ENCODE assay signal across 28 mouse cellular contexts in the genomic region with DNA sequence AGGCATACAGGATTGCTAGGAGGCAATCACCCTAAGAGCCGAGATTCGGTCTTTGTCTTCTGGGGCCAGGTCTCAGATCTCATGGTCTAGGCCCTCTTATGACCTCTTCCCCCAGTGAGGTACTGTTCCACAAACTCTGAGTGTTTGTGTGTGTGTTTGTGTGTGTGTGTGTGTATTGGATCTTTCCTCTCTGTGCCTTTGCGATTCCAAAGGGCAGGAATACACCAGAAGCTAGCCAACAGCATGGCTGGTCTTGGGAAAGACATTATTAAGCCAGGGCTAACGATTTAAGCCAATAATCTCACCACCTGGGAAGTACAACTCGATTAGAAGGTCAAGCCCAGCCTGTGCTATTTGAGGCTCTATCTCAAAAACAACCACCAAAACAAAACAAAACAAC. TPM values are rescaled to one million over a fixed set of nuclear protein-coding genes. Genes with fewer than 3 reads are reported as not detected.
DNase-seq lines count a peak whose midpoint lies in the region; ATAC-seq and TF ChIP-seq lines count a peak whose summit lies in the region.
"Had no signal": no experiment of that assay in that cellular context is flagged by ENCODE, and none has a peak within 500 bp of the region (broad histone marks: within the 10 kb centered on the region; RNA-seq: fewer than 3 reads in every experiment).

No protein-coding gene starts in this region.

- H3K9me3 ChIP-seq in heart, postnatal 0 days (replicated peaks; ENCODE audit: control insufficient read depth, low read length) = no peaks in the 10 kb centered on the region
- no peaks in the 10 kb centered on the region for H3K9me3 ChIP-seq in kidney, postnatal 0 days (replicated peaks; ENCODE audit: low read length)
- H3K9me3 ChIP-seq in midbrain, embryonic 11.5 days (ENCODE audit: control insufficient read depth, low read length) = no peaks in the 10 kb centered on the region
- H3K9me3 ChIP-seq in midbrain, embryonic 15.5 days = no peaks in the 10 kb centered on the region
- H3K9me3 ChIP-seq: embryonic facial prominence, embryonic 10.5 days; embryonic facial prominence, embryonic 15.5 days; forebrain, embryonic 12.5 days; intestine, embryonic 15.5 days; midbrain, embryonic 12.5 days had no signal

- H3K36me3 ChIP-seq in heart, postnatal 0 days (replicated peaks; ENCODE audit: control insufficient read depth, insufficient read depth, low read length) = peaks cover 13% of the 10 kb centered on the region; the same call in 1 of the 2 replicates
- H3K36me3 ChIP-seq in kidney, postnatal 0 days (ENCODE audit: insufficient read depth, low read length) = no peaks in the 10 kb centered on the region
- no peaks in the 10 kb centered on the region for H3K36me3 ChIP-seq in midbrain, embryonic 11.5 days (ENCODE audit: control insufficient read depth, insufficient read depth, low read length)
- H3K36me3 ChIP-seq in midbrain, embryonic 15.5 days (replicated peaks) = no peaks in the 10 kb centered on the region
- peaks cover 16% of the 10 kb centered on the region; the same call in 1 of the 2 replicates for H3K36me3 ChIP-seq in macrophage (ENCODE audit: inconsistent target)
- H3K36me3 ChIP-seq: forebrain, embryonic 12.5 days; intestine, embryonic 15.5 days; midbrain, embryonic 12.5 days had no signal

- H3K79me2 ChIP-seq in macrophage (ENCODE audit: inconsistent target) = peaks cover 100% of the 10 kb centered on the region

- H3K27me3 ChIP-seq in heart, postnatal 0 days (ENCODE audit: control insufficient read depth, insufficient read depth, low read length) = no peaks in the 10 kb centered on the region
- no peaks in the 10 kb centered on the region for H3K27me3 ChIP-seq in kidney, postnatal 0 days (ENCODE audit: insufficient read depth, low read length)
- H3K27me3 ChIP-seq in midbrain, embryonic 11.5 days (ENCODE audit: control insufficient read depth, insufficient read depth, low read length) = no peaks in the 10 kb centered on the region
- H3K27me3 ChIP-seq in midbrain, embryonic 15.5 days (replicated peaks) = no peaks in the 10 kb centered on the region
- H3K27me3 ChIP-seq: embryonic facial prominence, embryonic 15.5 days; forebrain, embryonic 12.5 days; heart, embryonic 12.5 days; intestine, embryonic 15.5 days; midbrain, embryonic 12.5 days had no signal

- WGBS in heart, postnatal 0 days = 61% methylated on average over 5 of the region's 5 CpGs
- WGBS in kidney, postnatal 0 days = 78% methylated on average over 5 of the region's 5 CpGs
- WGBS in midbrain, embryonic 11.5 days = 78% methylated on average over 5 of the region's 5 CpGs
- 76% methylated on average over 5 of the region's 5 CpGs for WGBS in midbrain, embryonic 15.5 days
- WGBS in macrophage (ENCODE audit: missing documents) = 85% methylated on average over 5 of the region's 5 CpGs

- H3K4me3 ChIP-seq in heart, postnatal 0 days (ENCODE audit: low read depth, low read length) = no peak overlapping the region
- H3K4me3 ChIP-seq in kidney, postnatal 0 days (replicated peaks; ENCODE audit: low read depth, low read length) = no peak overlapping the region
- no peak overlapping the region for H3K4me3 ChIP-seq in midbrain, embryonic 11.5 days (ENCODE audit: low read depth, low read length)
- no peak overlapping the region for H3K4me3 ChIP-seq in midbrain, embryonic 15.5 days
- no peak overlapping the region for H3K4me3 ChIP-seq in macrophage (ENCODE audit: inconsistent target)
- H3K4me3 ChIP-seq: embryonic facial prominence, embryonic 10.5 days; embryonic facial prominence, embryonic 15.5 days; forebrain, embryonic 12.5 days; heart, embryonic 12.5 days; intestine, embryonic 15.5 days; midbrain, embryonic 12.5 days had no signal

- no peak for TF ChIP-seq EP300 in heart, postnatal 0 days (IDR thresholded peaks at IDR 0.05; ENCODE audit: low read depth)

- intact Hi-C loops in heart, postnatal 14 days (cut with DNase I) = no loop called here

- no peak for TF ChIP-seq CTCF in heart, postnatal 0 days (IDR thresholded peaks at IDR 0.05; ENCODE audit: low read depth)
- no peak for TF ChIP-seq CTCF in kidney, postnatal 0 days (IDR thresholded peaks at IDR 0.05; ENCODE audit: low read depth)

- no peak overlapping the region for H3K4me2 ChIP-seq in heart, postnatal 0 days (ENCODE audit: low read depth, low read length)
- H3K4me2 ChIP-seq in kidney, postnatal 0 days (ENCODE audit: low read length) = no peak overlapping the region
- no peak overlapping the region for H3K4me2 ChIP-seq in midbrain, embryonic 11.5 days
- H3K4me2 ChIP-seq in midbrain, embryonic 15.5 days = no peak overlapping the region
- H3K4me2 ChIP-seq: embryonic facial prominence, embryonic 15.5 days; forebrain, embryonic 12.5 days; heart, embryonic 12.5 days; intestine, embryonic 15.5 days; lung, embryonic 14.5 days; midbrain, embryonic 12.5 days had no signal

- no peak for DNase-seq in heart, postnatal 0 days (ENCODE audit: low spot score)
- no peak for DNase-seq in heart, postnatal 14 days
- DNase-seq in kidney, postnatal 0 days (ENCODE audit: low spot score) = no peak
- DNase-seq in kidney, adult 8-10 months = no peak
- peak; percentile 28 for DNase-seq in midbrain, embryonic 11.5 days (ENCODE audit: low spot score, missing footprints)
- no peak for DNase-seq in cerebellum, postnatal 36 days
- DNase-seq: adrenal gland, adult 2 months; adrenal gland, postnatal 36 days; cerebellum, adult 2 months; cerebellum, postnatal 14 days; forebrain, postnatal 0 days; gastrocnemius, postnatal 10 days; layer of hippocampus, postnatal 36 days; left cerebral cortex, postnatal 4 days; lung, embryonic 14.5 days; lung, postnatal 14 days; thymus, postnatal 4 days had no signal

- no peak for ATAC-seq in heart, postnatal 0 days (ENCODE audit: insufficient read depth, low read depth)
- no peak for ATAC-seq in kidney, postnatal 0 days (replicated peaks; ENCODE audit: low FRiP score, low read depth)
- no peak for ATAC-seq in midbrain, embryonic 11.5 days (ENCODE audit: low FRiP score)
- ATAC-seq in midbrain, embryonic 15.5 days (replicated peaks) = no peak
- ATAC-seq: activated CD4-positive, CD25-positive, alpha-beta regulatory T cell, adult 4 months; CD4-positive, CD25-positive, alpha-beta regulatory T cell, adult 4 months; forebrain, postnatal 0 days; hindbrain, postnatal 0 days; intestine, embryonic 15.5 days had no signal

- H3K27ac ChIP-seq in heart, postnatal 0 days (ENCODE audit: low read depth) = peak overlapping the region; percentile 23; the same call in 1 of the 2 replicates
- peak overlapping the region; percentile 77 for H3K27ac ChIP-seq in kidney, postnatal 0 days
- no peak overlapping the region for H3K27ac ChIP-seq in midbrain, embryonic 11.5 days (ENCODE audit: low read depth, low read length)
- no peak overlapping the region for H3K27ac ChIP-seq in midbrain, embryonic 15.5 days
- H3K27ac ChIP-seq in macrophage = 0 out of 2 replicates have a peak overlapping the region, but pooled peaks have one; percentile 2
- H3K27ac ChIP-seq: embryonic facial prominence, embryonic 10.5 days; embryonic facial prominence, embryonic 15.5 days; forebrain, embryonic 12.5 days; hindbrain, postnatal 0 days; intestine, embryonic 15.5 days; midbrain, embryonic 12.5 days had no signal

- H3K9ac ChIP-seq in heart, postnatal 0 days (replicated peaks; ENCODE audit: low read depth, low read length) = no peak overlapping the region
- H3K9ac ChIP-seq in kidney, postnatal 0 days (ENCODE audit: low read depth, low read length) = no peak overlapping the region
- H3K9ac ChIP-seq in midbrain, embryonic 11.5 days (ENCODE audit: low read length) = no peak overlapping the region
- H3K9ac ChIP-seq in midbrain, embryonic 15.5 days = no peak overlapping the region
- H3K9ac ChIP-seq: embryonic facial prominence, embryonic 15.5 days; forebrain, embryonic 12.5 days; forebrain, postnatal 0 days; heart, embryonic 12.5 days; intestine, embryonic 15.5 days; lung, embryonic 14.5 days; midbrain, embryonic 12.5 days had no signal

- peaks cover 26% of the 10 kb centered on the region for H3K4me1 ChIP-seq in heart, postnatal 0 days (ENCODE audit: control insufficient read depth, insufficient read depth)
- no peaks in the 10 kb centered on the region for H3K4me1 ChIP-seq in kidney, postnatal 0 days (replicated peaks; ENCODE audit: insufficient read depth, low read length)
- H3K4me1 ChIP-seq in midbrain, embryonic 11.5 days (ENCODE audit: control insufficient read depth, insufficient read depth, low read length) = no peaks in the 10 kb centered on the region
- no peaks in the 10 kb centered on the region for H3K4me1 ChIP-seq in midbrain, embryonic 15.5 days
- H3K4me1 ChIP-seq: forebrain, embryonic 12.5 days; intestine, embryonic 15.5 days; midbrain, embryonic 12.5 days had no signal

RNA-seq across cellular contexts. Expression of a gene that starts 23.3 kb away (rescaled TPM):
- total RNA-seq in heart, postnatal 0 days (2014; rRNA removed; ENCODE audit: low replicate concordance) = 125 and 129 TPM in 2 replicates
- 49.6 and 50.3 TPM in 2 replicates for polyA plus RNA-seq in heart, postnatal 0 days (2015; fragmentation: Nextera tagmentation; extraction: Ambion mirVana)
- total RNA-seq in heart, postnatal 14 days (2021) = 10 to 100 TPM; 65.7 to 70.3 TPM
- polyA plus RNA-seq in kidney, postnatal 0 days (2015; fragmentation: Nextera tagmentation; extraction: Ambion mirVana) = 35.9 and 38.9 TPM in 2 replicates
- 13.8 and 14.9 TPM in 2 replicates for polyA plus RNA-seq in midbrain, embryonic 11.5 days (2014; fragmentation: Nextera tagmentation; extraction: Ambion mirVana)
- polyA plus RNA-seq in midbrain, embryonic 15.5 days (2015; fragmentation: Nextera tagmentation; extraction: Ambion mirVana) = 7.5 and 7.8 TPM in 2 replicates
- total RNA-seq in macrophage (2018; cell fraction: chromatin; rRNA removed) = 10 to 100 TPM; 21.8 to 67.0 (median 38.1) TPM
- total RNA-seq in macrophage (2018; cell fraction: cytosol; rRNA removed) = 100 to 1,000 TPM in 10 of 26 experiments, 10 to 100 TPM in 16; 68.0 to 139 (median 95.9) TPM
- 100 to 1,000 TPM in 19 of 26 experiments, 10 to 100 TPM in 7; 52.3 to 227 (median 128) TPM for total RNA-seq in macrophage (2018; cell fraction: nucleus; rRNA removed)
- 54.5 to 89.1 TPM (median 55.9 TPM) in 3 replicates for polyA plus RNA-seq in macrophage (2018)

Comparison
In these comparisons a context has a peak if more than half of its experiments do, and no peak if none do; other contexts are left out.
1. H3K27ac ChIP-seq: peak in heart, postnatal 0 days (single experiment), kidney, postnatal 0 days (single experiment) and macrophage (single experiment); none in midbrain, embryonic 11.5 days (single experiment) and midbrain, embryonic 15.5 days (single experiment).